Mouse (Mus musculus) liver, embryonic 14 days (tissue): Measurements from ENCODE around the gene Klhl34. TPM values are rescaled to one million over a fixed set of nuclear protein-coding genes. Genes with fewer than 3 reads are reported as not detected.

Experiments
- polyA plus RNA-seq: library from polyadenylated mRNA; depleted of rRNA; stranded (reverse); fragments of >200 nt; gene quantifications from 2 replicates; pipeline ENCODE4 v1.2.3, GENCODE M21; 2012; rRNA removed

Gene Klhl34
- not detected in 2 replicates for polyA plus RNA-seq

GRCm38 (mm10) chrX:157818207-157818920 lies at the start of gene Klhl34:
Klhl34 (plus strand) TSS chrX:157818435.

Other genes starting within 250 kb of the Klhl34 start
- 0.48 and 1.1 TPM in 2 replicates for gene Yy2, start 249.4 kb upstream of the Klhl34 start, polyA plus RNA-seq
- 5.7 and 7.7 TPM in 2 replicates for gene Mbtps2, start 219.7 kb upstream of the Klhl34 start, polyA plus RNA-seq
- gene Smpx, start 119.5 kb upstream of the Klhl34 start, polyA plus RNA-seq, result 0.02 and 0.86 TPM in 2 replicates
- under 0.01 and 0.01 TPM in 2 replicates for gene Cnksr2, start 224.9 kb downstream of the Klhl34 start, polyA plus RNA-seq